Mouse (Mus musculus) activated CD4-positive, CD25-positive, alpha-beta regulatory T cell, adult 4 months (primary cell): ENCODE results near the gene Hoxa11. TPM values are rescaled to one million over a fixed set of nuclear protein-coding genes. Genes with fewer than 3 reads are reported as not detected.
A peak's percentile ranks its signal among the peaks of the same experiment; 100 is the strongest.

Source experiments
- ATAC-seq: one replicate; pipeline ENCODE4 v1.8.0; 2017
- polyA plus RNA-seq, 2 experiments: library from polyadenylated mRNA; unstranded; fragments of 100-300 nt; shearing (Covaris generic); gene quantifications; one replicate each; pipeline ENCODE4 v1.2.1; 2017

The Hoxa11 gene
- polyA plus RNA-seq, 2 experiments from 2014 or later = not detected

GRCm38 (mm10) chr6:52232984-52233545, 12.5 kb downstream of the Hoxa11 start:
- ATAC-seq = no peak

GRCm38 (mm10) chr6:52232568-52232965, 13.0 kb downstream of the Hoxa11 start:
- ATAC-seq = no peak

- ATAC-seq = no peak
Measured at GRCm38 (mm10) chr6:52231885-52232567, 13.6 kb downstream of the Hoxa11 start.

DNA sequence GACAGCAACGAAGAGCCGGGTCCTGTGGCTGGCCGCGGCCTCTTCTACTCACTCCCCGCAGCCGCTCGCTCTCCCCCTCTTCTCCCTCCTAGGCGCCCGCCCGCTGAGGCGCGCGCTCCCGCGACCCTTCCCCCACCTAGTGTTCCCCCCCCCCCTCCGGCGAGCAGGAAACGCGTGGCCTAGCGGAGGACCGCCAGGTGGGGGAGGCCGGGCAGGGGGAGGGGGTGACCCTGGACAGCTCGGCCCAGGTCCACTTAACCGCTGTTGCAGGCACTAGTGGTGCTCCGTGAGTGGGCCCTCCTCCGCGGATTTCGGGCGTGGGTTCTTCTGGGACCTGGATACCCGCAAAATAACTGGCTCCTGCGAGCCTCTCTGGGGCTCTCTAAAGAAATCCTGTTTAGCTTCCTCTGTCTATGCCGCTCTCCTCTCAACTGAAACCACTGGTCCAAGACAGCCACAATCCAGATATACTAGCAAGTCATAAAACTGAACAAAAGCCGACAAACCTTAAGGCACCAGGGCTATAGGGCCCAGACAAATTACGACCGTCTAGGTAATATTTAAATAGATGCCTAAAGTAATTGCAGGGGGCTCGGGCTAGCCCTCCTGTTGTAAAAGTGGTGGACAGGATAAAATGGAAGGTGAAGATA, 15.0 kb downstream of the Hoxa11 start, which contains the start of gene Hoxa9:
Hoxa9 (minus strand) TSS at position 574 of the 650 bp plus-strand sequence.
- no peak for ATAC-seq

DNA sequence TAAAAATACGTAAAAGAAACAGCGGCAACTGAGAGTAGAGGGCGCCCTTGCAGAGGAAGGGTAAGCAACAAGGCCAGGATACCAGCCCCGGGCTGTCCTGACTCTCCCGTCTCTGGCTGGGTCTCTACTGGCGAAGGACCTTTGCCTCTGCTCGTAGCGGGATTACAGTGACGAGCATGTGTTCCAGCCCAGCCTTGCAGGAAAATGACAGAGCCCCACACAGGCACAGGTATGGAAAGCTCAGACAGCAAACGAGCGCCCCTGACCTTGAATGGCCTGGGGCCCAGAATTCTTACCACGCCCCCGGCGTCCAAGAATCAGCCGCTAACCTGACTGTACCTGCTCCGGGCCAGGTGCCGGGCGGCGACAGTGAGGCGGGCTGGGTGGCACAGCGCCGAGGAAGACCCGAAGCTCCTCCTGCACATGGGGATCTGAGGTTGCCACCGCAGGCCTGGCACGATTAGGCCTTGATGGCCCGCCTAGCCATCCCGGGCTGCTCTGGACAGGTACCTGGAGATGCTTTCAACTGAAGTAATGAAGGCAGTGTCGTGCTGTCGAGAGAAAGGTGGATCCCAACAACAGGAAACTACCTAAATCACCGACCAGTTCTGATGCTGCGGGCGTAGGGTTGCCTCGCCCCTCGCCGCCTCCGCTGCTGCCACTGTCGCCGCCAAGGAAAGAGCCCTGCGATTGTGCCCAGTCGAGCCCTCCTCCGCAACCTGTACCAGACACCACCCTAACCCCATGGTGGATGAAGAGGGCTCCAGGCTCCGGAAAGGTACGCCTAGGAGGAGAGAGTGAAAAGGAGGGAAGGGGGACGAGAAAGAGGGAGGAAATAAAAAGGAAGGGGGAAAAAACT, 15.8 kb downstream of the Hoxa11 start:
- ATAC-seq = peak; percentile 40

DNA sequence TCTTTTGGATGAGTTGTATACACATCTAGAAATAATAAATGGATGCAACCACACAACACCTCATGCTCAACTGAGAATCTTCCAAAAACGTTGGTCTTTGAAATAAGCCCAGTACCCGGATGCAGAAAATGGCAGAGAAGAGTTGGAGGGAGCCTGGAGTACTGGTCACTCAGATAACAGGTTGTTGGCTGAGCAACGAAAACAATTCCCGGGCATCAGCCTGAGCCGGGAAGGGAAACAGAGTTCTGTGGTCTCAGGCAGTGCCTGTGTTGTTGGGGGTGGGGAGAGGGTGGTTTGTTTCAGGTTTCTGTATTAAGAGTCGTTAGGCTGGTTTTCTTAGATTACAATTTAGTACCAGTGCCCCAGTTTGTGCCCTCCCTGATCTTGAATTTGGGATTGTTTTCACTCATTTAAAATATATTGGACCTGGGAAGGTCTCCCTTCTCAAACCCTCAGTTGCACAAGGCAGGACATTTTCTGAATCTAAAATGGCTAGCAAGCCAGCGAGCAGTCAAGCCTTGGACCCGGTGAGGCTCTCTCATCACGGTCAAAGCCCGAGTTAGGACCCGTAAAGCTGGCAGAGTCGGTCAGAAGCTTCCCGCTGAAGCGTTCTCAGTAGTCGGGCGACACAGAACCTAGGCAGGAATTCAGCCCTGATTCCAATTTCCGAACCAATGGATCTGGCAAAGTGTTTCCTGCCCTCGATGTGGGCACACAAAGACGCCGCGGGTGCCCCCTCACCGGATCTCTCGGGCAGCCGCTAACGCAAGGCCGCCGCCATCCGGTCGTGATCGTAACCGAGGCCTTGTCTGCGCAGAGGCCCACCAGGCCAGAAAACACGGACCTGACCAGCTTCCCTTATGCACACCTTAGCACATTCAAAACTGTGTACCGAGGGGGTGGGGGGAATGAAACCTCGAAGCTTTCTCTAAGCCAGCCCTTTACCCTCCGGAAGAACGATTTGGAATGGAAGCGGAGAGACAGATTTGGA, 16.8 kb downstream of the Hoxa11 start:
- no peak for ATAC-seq

DNA sequence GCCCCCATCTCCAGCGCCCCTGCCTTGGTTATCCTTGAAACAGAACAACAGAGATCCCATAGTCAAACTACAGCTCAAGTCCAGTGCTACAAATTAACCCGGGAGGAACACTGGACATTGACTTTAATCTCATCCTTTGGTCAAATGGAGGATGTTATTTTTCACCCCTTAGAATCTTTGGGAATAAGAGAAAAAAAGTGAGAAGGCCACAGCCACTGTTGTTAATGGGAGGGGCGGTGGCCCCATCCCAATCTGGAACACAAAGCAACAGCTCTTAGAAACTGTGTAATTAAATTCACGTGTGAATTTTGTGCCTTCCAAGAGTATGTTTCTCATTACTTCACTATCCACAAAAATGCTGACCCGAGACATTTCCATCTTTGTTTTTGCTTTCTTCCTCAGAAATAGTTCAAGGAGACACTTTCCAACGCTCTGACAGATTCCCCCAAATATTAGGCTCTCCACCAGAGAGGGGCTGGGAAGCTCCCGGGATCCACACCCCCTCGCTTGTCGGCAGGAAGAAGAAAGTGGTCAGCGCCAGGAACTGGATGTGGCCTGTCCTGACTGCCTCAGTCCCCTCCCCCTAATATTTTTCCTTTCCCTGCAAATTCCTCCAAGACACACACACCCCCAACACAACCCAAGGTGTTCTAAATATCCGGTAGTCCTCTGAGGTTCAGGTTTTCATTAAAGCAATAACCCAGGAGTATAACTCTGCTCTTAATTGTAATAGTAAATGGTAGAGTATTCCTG, 18.0 kb downstream of the Hoxa11 start:
- ATAC-seq = no peak

GRCm38 (mm10) chr6:52226569-52227257, 18.9 kb downstream of the Hoxa11 start:
- ATAC-seq = no peak

DNA sequence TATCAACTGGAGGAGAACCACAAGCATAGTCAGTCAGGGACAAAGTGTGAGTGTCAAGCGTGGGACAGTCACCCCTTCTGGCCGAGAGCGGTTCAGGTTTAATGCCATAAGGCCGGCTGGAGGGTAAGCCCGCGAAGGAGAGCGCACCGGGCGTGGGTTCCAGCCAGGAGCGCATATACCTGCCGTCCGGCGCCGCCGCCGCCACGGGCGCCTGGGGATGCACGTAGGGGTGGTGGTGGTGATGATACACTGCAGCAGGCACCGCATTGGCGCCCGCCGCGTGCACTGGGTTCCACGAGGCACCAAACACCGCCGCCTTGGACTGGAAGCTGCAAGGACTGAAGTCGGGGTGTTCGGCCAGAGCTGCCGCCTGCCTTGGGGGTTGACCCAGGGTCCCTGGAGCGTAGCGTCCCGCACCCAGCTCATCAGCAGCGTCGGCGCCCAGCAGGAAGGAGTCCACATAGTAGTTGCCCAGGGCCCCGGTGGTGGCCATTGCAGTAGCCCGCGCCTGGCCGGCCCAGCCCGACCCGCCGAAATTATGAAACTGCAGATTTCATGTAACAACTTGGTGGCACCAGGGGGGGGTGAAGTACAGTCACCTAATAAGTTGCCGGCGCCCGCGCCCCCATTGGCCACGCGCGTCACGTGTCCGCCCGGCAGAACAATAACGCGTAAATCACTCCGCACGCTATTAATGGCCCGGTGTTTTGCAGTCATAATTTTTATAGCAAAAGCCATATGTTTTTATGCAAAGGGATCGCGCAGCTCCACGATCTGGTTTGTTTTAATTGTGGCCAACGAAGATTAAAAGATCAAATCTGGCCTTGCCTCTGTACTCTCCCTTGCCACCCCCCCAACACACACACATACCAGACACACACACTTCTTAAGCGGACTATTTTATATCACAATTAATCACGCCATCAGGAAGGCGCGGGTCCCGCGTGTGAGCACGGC, 19.7 kb downstream of the Hoxa11 start:
- no peak for ATAC-seq

DNA sequence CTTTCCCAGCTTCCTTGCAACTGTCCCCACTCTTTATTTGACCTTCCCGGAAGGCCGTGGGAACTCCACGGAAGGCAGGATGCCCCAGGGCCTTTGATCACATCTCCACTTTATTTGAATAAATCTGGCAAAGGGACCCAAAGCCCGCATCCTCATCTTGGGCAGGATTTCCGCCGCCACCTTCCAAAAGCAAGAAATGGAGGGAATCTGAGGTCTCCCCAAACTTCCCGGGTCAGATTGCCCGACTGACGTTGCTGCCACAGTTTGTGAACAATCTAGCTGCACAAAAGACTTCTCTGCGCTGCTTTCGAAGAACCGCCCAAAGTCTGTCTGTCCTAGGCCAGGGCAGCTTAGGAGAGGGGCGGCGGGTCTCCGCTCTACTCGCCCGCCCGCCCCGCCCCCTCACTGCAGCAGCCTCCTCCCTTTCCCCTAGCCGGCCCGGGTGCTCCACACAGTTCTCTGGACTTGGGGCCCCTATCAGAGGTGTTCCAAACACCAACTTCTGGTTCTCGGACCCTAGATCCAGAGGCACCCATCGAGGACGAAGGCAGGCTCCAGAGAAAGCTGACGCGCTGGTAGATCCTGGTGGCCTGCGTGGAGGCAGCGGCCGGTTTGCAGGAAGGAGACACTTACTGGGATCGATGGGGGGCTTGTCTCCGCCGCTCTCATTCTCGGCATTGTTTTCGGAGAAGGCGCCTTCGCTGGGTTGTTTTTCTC, 20.6 kb downstream of the Hoxa11 start:
- ATAC-seq = no peak

DNA sequence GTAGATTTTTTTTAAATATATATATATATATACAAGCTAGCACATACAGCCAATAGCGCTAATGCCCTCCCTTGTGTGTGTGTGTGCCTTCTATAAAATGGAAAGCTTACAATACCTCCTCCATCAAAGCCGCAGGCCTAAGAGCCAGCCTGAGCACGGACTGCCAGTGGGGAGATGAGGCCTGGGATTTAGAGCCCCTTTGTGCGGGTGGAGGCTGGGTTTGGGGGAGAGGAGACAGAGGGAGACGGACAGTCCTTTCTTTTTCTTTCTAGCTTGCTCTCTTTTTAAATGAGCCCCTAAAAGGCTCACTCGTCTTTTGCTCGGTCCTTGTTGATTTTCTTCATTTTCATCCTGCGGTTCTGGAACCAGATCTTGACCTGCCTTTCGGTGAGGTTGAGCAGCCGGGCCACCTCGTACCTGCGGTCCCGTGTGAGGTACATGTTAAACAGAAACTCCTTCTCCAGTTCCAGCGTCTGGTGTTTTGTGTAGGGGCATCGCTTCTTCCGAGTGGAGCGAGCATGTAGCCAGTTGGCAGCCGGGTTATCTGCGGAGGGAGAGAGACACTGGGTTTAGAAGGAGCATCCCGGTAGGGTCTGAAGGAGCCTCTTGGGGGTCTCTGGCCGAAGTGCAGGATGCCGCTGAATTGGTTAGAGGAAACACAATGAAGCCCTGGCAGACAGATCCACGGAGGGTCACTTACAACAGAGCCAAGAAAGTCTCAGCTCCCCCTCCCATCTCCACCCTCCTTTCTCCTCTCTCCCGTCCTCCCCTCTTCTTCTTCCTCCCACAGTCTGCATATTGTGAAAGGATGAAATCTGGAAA, 21.5 kb downstream of the Hoxa11 start:
- ATAC-seq = no peak

GRCm38 (mm10) chr6:52222729-52223128, 22.9 kb downstream of the Hoxa11 start:
- no peak for ATAC-seq

DNA sequence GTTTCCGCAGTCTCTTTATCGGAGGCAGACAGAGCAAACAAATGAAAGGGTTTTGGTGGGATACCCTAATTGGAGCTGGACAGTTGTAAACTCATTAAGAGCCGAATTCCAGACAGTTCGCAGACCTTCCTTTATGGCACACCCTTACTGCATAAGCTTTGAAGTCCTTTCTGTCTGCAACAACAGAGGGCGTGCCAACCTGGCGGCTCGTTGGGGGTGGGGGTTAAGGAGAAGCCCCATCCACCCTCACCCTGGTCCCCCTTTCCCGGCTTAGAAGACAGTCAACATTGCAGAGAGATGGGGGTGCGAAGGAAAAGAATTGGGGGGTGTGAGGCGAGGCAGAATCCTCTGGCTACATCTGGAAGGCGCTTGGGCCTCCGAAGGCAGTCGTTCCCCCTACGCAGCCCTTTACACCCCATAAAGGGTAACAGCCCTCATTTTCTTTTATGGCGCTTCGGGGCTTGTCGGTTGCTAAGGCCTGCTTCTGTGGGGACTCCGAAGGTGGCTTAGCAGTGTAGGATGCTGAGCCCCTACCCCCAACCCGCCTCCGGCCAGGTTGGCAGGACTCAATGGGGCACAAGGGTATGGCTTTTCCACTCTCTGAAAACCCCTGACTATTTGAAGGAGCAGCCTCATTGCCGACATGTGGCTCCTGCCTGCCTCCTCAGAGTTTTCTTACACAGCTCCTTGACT, 23.5 kb downstream of the Hoxa11 start:
- ATAC-seq = no peak

DNA sequence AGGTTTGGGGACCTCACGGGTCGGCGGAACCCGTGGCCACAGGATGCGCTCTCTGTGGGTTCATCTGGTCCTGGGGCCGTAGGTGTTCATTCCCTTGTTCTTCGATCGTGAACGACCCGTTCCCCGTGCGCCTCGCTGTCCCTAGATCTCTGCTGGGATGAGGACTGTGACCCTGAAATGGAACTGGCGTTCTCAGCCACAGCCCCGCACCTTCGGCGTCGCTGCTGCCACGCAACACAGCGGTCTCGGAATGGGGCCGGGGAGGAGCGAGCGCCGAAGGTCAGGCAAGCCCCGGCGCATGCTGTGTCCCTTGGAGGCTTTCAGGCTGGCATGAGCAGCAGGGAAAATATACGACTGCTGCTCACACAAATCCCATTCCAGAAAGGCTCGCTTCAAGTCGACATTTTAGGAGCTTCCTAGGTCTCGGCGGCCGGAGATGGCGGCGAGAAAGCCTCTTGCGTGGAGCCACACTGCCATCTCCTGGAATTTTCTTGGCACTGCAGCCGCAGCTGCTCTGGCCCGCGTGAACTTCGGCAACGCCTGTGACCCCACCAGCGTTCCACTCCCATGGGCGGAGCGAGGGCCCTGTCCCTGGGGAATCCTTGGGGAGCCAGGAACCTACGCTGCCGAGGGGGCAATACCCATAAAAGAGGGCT, 24.1 kb downstream of the Hoxa11 start, which contains the start of gene Hoxa7:
Hoxa7 (minus strand) TSS at position 518 of the 656 bp plus-strand sequence.
- ATAC-seq = peak; percentile 72

GRCm38 (mm10) chr6:52220865-52221310, 24.7 kb downstream of the Hoxa11 start:
- ATAC-seq = no peak
